Mouse (Mus musculus): Measurements from ENCODE around the gene Csrnp1. TPM values are rescaled to one million over a fixed set of nuclear protein-coding genes. Genes with fewer than 3 reads are reported as not detected.
"Not testable (repeated sequence)": the region's sequence is repeated elsewhere in the genome, so short reads cannot be mapped to it uniquely, and the experiment has no call there.

Gene Csrnp1
- 2.7 and 2.9 TPM in 2 replicates for total RNA-seq (2015; ENCODE audit: low replicate concordance)
- 1.4 and 3.2 TPM in 2 replicates for total RNA-seq (2017; ENCODE audit: low replicate concordance)

GRCm38 (mm10) chr9:119984536-119985011 lies at the start of gene Csrnp1:
Csrnp1 (minus strand) TSS chr9:119984658.
- no peak for ATAC-seq (replicated peaks; ENCODE audit: low FRiP score, poor library complexity, severe bottlenecking)

DNA sequence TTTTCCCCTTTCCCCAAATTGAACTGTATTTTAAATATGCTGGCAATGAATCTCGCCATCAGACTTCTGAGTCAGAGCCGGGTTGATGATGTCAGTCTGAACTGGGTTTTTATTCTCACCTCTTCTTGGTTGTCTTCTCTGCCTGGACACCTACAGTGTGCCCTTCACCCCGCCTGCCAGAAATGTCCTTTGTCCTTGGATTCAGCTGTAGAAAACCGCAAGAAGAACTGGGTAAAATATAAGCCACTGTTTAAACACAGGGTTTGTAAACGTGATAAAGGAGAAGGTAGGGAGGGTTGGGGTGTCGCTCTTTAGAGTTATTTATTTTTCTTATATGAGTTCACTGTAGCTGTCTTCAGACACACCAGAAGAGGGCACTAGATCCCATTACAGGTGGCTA lies 48.3 kb upstream of the Csrnp1 start:
- ATAC-seq (replicated peaks; ENCODE audit: low FRiP score, poor library complexity, severe bottlenecking): no peak

DNA sequence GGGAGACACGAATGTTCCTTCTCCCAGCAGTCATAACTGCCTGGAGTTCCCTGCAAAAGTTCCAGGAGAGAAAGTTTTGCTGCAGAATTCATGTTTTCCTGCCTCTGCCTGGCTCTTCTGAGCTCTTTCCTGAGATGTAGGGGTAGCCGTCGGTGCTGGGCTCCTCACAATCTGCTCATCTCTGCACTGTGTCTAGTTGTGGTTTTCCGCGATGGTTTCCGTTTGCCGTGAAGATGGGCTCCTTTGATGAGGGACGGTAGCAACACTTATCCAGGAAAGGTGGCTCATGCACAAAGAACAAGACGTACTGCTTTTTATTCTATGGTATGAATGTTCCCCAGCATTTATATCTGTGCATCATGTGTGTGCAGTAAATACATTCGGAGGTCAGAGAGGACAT lies 46.0 kb upstream of the Csrnp1 start:
- no peak for ATAC-seq (replicated peaks; ENCODE audit: low FRiP score, poor library complexity, severe bottlenecking)

DNA sequence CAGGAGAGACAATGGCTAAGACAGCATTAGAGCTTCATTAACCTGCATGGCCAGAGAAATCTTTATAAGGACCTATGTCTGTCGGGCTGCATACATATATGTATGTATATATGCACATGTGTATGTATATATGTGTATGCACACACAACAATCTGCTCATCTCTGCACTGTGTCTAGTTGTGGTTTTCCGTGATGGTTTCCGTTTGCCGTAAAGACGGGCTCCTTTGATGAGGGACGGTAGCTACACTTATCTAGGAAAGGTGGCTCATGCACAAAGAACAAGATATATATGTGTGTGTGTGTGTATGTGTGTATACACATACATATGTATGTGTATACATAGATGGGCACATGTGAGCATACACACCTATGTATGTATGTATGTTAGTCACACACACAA lies 45.4 kb upstream of the Csrnp1 start:
- no peak for ATAC-seq (replicated peaks; ENCODE audit: low FRiP score, poor library complexity, severe bottlenecking)

DNA sequence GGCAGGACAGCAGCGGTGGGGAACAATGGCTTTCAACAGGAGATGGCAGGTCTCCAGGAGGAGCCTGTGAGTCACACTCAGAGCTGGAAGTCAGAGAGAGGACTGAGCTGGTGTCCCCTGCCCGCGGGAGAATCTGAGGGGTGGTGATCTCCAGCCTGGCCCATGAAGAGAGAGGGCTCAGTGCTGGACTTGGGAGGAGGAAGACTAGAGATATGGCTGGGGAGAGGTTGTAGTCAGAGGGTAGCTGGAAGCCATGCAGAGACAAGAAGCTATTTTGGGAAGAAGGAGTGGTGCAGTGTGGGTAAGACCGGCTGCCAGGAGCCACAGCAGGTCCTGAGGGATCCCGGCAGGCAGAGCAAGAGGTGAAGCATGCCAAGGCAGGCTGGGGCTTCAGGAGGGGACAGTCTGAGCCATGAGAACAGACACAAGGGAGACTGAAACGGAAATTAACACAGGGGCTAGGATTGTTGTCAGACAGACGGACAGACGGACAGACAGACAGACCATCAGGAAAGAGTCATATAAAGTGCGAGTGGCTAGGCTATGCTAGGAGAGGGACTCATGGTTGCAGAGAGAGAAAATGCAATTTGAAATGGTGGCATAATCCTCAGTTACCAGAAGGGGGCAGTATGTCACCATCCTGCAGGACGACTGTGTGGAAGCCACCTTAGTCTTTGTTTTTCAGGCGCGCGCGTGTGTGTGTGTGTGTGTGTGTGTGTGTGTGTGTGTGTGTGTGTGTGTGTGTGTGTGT lies 43.1 kb upstream of the Csrnp1 start:
- peak; percentile 67 for ATAC-seq (replicated peaks; ENCODE audit: low FRiP score, poor library complexity, severe bottlenecking)

- no peak for ATAC-seq (replicated peaks; ENCODE audit: low FRiP score, poor library complexity, severe bottlenecking)
Measured at GRCm38 (mm10) chr9:120024625-120025024, 40.2 kb upstream of the Csrnp1 start.

- no peak for ATAC-seq (replicated peaks; ENCODE audit: low FRiP score, poor library complexity, severe bottlenecking)
Measured at GRCm38 (mm10) chr9:120024171-120024570, 39.7 kb upstream of the Csrnp1 start.

DNA sequence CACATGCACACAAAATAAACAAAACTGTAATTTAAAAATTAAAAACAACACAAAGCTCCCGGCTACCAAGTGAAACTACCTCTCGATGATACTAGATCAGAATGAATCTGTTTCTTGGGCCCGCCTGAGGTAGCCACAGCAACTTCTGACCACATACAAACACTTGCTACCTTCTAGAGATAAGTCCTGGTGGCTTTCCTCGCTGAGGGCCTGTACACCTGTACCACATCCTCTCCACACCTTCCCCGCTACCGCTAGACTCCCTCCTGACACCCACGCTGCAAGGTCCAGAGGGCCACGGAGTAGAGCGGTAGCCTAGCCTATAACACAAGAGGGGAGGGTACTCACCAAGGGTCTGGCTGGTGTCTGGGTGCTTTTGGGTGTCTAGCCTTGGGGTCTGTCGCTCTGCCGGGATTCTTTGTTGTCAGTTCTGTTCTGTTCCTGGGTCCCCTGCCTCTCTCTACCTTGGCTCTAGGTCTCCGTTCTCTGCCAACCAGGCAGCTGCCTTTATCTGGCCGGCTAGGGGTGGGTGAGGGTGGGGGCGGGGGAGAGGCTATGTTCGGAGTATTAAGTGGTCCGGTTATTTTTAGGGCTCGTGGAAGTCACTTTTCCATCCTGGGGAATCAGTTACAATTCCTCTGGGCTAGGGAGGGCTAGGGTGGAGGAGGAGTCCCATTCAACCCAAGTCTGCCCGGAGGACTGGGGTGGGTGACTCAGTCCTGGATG lies 38.8 kb upstream of the Csrnp1 start, which contains the start of gene Xirp1:
Gene Xirp1, minus strand, starts transcription at position 513 of the 726 bp plus-strand sequence.
- ATAC-seq (replicated peaks; ENCODE audit: low FRiP score, poor library complexity, severe bottlenecking): no peak

DNA sequence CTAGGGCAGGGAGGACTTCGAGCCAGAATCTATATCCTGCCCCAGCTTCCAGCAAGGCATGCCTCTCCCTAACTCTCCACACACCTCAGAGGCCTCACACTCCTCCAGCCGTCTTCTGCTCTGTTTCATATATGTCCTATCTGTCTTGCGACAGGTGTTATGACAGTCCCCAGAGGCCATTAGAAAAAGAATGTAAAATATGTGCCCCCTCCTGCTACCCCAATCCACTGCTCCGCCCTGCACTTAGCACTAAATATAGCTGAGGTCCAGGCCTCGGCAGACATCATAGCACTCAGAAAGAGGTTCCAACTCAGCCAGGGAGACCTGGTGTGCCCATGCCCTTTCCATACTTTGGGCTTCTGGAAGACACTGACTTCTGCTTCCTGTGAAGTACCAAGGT lies 36.7 kb upstream of the Csrnp1 start:
- no peak for ATAC-seq (replicated peaks; ENCODE audit: low FRiP score, poor library complexity, severe bottlenecking)

GRCm38 (mm10) chr9:120020285-120020890 lies 35.9 kb upstream of the Csrnp1 start:
- 0 out of 2 replicates have a peak, but pooled peaks have one; percentile 50 for ATAC-seq (replicated peaks; ENCODE audit: low FRiP score, poor library complexity, severe bottlenecking)

DNA sequence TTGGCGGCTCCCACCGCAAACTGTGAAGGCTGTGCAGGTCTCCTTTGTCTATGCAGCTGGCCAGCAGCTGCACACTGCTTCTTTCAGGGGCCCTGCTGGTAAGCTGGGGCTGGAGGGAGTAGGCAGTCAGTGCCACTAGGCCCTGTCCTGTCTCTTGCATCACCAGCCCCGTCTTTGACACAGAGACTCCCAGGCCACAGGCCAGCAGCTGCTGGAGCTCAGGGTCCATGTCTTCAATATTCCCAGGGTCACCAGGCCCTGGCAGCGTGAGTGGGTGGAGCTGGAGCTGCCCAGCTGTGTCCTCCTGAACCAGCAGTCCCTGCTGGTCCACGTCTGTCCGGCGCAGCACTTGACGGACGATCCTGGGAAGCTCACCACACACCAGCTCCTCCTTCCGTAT lies 32.5 kb upstream of the Csrnp1 start:
- ATAC-seq (replicated peaks; ENCODE audit: low FRiP score, poor library complexity, severe bottlenecking): no peak

DNA sequence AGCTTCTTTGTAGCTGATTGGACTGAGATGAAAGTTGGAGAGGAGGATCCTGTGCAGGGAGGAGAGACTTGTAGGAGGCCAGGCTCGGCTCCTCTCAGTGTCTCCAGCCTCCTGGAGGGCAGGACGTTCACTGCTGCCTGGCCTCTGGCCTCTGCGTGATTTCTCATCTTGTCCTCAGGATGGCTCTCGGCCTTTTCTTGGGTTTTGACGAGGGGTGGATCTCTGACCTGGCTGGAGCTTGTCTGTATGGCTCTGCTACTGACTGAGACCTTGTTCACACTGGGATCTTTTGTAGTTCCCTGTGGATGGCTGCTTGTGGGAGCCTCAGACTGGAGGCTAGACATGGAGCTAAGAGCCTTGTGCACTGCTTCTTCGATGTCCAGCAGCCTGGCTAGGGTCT lies 30.4 kb upstream of the Csrnp1 start:
- ATAC-seq (replicated peaks; ENCODE audit: low FRiP score, poor library complexity, severe bottlenecking): no peak

DNA sequence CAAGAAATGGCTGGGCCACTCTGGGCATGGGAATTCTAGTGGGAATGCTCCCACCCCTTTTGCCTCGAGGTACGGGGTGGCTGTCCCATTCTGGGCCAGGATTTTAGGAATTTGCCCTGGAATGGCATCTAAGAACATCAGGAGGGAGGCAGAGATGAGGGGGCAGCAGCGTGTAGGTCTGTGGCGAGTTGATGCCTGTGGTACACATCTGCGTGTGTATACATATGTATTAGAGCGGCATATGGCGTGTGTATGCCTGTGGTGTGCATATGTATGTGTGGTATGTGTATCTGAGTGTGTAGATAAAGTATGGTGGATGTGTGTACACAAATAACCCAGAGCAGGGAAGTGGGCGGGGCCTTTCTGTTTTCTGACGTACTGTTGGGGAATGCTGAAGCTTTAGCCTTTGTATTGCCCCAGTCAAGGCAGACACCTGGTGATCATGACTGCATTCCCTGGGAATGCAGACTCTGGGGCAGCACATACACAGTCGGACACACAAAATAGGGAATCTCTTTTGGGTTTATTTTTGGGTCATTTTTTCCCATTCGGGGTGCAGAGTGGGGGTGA lies 28.9 kb upstream of the Csrnp1 start:
- ATAC-seq (replicated peaks; ENCODE audit: low FRiP score, poor library complexity, severe bottlenecking): no peak

DNA sequence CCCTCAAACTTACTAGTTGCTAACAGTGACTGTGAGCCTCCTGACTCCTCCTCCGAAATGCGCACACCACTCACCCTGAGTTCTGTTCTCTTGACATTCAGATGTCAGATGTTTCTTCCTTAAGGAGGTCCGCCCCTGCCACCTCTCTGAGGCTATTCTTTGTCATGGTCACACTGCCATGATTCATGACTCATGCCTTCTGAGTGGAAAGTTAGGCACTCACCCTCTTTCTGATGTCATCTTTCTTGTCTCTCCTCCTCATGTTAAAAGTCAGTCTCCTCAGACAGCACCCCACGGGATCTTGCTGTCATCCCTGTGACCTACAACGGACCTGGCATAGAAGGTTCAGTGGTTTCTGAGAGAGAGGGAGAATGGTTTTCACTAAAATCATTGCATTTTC lies 28.3 kb upstream of the Csrnp1 start:
- ATAC-seq (replicated peaks; ENCODE audit: low FRiP score, poor library complexity, severe bottlenecking): no peak

DNA sequence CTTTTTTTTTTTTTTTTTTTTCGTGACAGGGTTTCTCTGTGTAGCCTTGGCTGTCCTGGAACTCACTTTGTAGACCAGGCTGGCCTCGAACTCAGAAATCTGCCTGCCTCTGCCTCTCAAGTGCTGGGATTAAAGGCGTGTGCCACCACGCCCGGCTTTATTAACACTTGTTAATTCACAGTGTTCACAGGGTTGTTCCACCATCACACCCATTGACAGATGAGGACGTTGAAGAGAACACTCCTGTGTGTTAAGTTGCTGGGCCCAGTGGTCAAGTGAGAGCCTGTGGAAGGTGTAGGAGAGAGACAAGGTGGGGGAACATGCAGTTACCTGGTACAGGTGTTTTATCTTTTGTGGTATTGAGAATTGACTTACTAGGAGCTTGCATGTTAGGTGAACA lies 27.7 kb upstream of the Csrnp1 start:
- not testable (repeated sequence) for ATAC-seq (replicated peaks; ENCODE audit: low FRiP score, poor library complexity, severe bottlenecking)

DNA sequence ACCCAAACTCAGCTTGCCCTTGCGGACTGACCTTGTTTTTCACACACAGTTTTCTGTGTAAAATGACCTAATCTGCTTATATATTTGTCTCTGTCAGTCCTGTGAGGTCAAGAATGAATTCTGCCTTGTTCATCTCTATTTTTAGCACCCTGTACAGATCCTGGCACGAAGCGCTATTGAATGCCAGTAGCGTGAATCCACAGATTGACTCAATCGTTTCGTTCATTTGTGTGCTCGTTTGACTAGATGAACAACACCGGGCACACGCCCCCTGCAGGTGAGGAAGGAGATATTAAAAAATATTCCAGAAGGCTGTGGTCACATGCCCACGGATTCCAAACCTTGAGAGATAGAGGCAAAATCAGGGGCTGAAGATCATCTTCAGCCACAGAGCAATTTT lies 27.1 kb upstream of the Csrnp1 start:
- ATAC-seq (replicated peaks; ENCODE audit: low FRiP score, poor library complexity, severe bottlenecking): no peak

- ATAC-seq (replicated peaks; ENCODE audit: low FRiP score, poor library complexity, severe bottlenecking): peak; percentile 83
Measured at GRCm38 (mm10) chr9:120010781-120011511, 26.5 kb upstream of the Csrnp1 start.

- no peak for ATAC-seq (replicated peaks; ENCODE audit: low FRiP score, poor library complexity, severe bottlenecking)
Measured at GRCm38 (mm10) chr9:120009871-120010270, 25.4 kb upstream of the Csrnp1 start.

DNA sequence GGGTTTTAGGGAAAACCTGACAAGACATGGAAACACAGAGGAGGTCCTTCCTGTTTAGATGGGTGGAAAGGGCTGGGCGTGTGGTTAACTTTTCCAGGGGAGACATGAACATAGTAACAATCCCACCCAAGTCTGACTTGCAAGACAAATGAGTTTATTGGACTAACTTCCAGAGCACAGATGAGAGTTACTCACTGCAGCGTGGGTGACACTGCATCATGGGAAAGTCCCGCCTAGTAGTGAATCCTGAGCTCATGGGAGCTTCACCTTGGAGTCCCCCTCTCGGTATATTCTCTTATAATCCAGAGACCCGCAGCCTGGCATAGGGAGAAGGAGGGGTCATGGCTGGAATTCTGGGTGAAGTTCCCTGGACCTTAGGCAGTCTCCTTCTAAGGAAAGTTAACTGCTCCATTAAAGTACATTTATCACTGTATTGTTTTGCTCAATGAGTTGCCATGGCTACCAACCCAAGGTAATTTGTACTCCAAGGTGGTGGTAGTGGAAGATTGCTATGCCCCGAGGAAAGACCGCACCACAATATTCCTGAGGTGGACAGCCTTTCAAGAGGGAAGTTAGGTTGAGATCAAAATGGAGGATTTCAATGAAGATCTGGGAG lies 24.9 kb upstream of the Csrnp1 start:
- ATAC-seq (replicated peaks; ENCODE audit: low FRiP score, poor library complexity, severe bottlenecking): no peak

All from erythroblast, adult 5-6 weeks (primary cell).